Mouse (Mus musculus) stomach, postnatal 0 days (tissue): Measurements from ENCODE around the gene Chrna1. TPM values are rescaled to one million over a fixed set of nuclear protein-coding genes. Genes with fewer than 3 reads are reported as not detected.
"Not testable (repeated sequence)": the region's sequence is repeated elsewhere in the genome, so short reads cannot be mapped to it uniquely, and the experiment has no call there.

Experiments used
- ATAC-seq: fragments of 200-750 bp; cut with Nextera tagmentation; 2 replicates; pipeline ENCODE4 v1.8.0; 2017; ENCODE audit not compliant: low FRiP score, low TSS enrichment
- DNase-seq: peaks from one replicate; pipeline ENCODE4 v3.0.0-alpha.2; 2016; ENCODE audit warnings: low spot score
- H3K27ac ChIP-seq: fragments of 300-500 bp; sonication (generic); replicated peaks from 2 replicates; pipeline ENCODE4 v1.5.1; 2014; ENCODE audit warnings: mild to moderate bottlenecking, control low read depth
- H3K27me3 ChIP-seq: fragments of 300-500 bp; sonication (generic); 2 replicates; pipeline ENCODE4 v1.6.1; 2014; ENCODE audit warnings: low read length; ENCODE audit not compliant: control insufficient read depth, insufficient read depth
- H3K36me3 ChIP-seq: fragments of 300-500 bp; sonication (generic); 2 replicates; pipeline ENCODE4 v1.6.1; 2014; ENCODE audit warnings: low read length, mixed read lengths; ENCODE audit not compliant: control insufficient read depth, insufficient read depth
- H3K4me1 ChIP-seq: fragments of 300-500 bp; sonication (generic); replicated peaks from 2 replicates; pipeline ENCODE4 v1.6.1; 2014; ENCODE audit warnings: antibody characterized with exemption; ENCODE audit not compliant: control insufficient read depth, insufficient read depth
- H3K4me2 ChIP-seq: fragments of 300-500 bp; sonication (generic); replicated peaks from 2 replicates; pipeline ENCODE4 v1.6.1; 2014; ENCODE audit warnings: low read depth, mild to moderate bottlenecking, control low read depth, moderate library complexity
- H3K4me3 ChIP-seq: fragments of 300-500 bp; sonication (generic); 2 replicates; pipeline ENCODE4 v1.5.1; 2014; ENCODE audit warnings: low read depth, low read length, control low read depth
- H3K9ac ChIP-seq: fragments of 300-500 bp; sonication (generic); 2 replicates; pipeline ENCODE4 v1.6.1; 2014; ENCODE audit warnings: mild to moderate bottlenecking, low read length, control low read depth, mixed read lengths
- H3K9me3 ChIP-seq: fragments of 300-500 bp; sonication (generic); 2 replicates; pipeline ENCODE4 v1.6.1; 2016; ENCODE audit warnings: low read length; ENCODE audit not compliant: control insufficient read depth
- CTCF ChIP-seq: IDR thresholded peaks from 2 replicates; pipeline ENCODE4 v1.5.1; 2016; ENCODE audit warnings: antibody characterized with exemption, low read depth, mild to moderate bottlenecking, moderate library complexity
- EP300 ChIP-seq: optimal IDR thresholded peaks from 2 replicates; pipeline ENCODE3; 2016; ENCODE audit warnings: antibody characterized with exemption
- WGBS: fragments of 180-500 bp; shearing (Covaris S2); extraction: QIAGEN DNeasy Blood & Tissue Kit; methylation state at CpG from one replicate; pipeline ENCODE4 v1.1.7; 2014; 5-methylcytosine and 5-hydroxymethylcytosine counted together
- polyA plus RNA-seq: library from polyadenylated mRNA; unstranded; fragments of >200 nt; fragmentation: Nextera tagmentation; extraction: Ambion mirVana; gene quantifications from 2 replicates; pipeline ENCODE4 v1.2.1, GENCODE M21; 2015

Chrna1 gene
- polyA plus RNA-seq, 1 experiment from 2014 or later: 0.59 TPM

- Histone ChIP-seq H3K9me3 (no peaks in the 10 kb centered on the region), H3K4me2 (peak overlapping the region; percentile 62), H3K27me3 (no peaks in the 10 kb centered on the region), H3K9ac (no peak overlapping the region), H3K27ac (no peak overlapping the region), H3K4me3 (peak overlapping the region; percentile 24; the same call in 1 of the 2 replicates), H3K4me1 (no peaks in the 10 kb centered on the region), H3K36me3 (no peaks in the 10 kb centered on the region)
- WGBS: 43% methylated on average over 7 of the region's 7 CpGs
- DNase-seq (no peak), ATAC-seq (no peak)
- TF ChIP-seq CTCF (no peak), EP300 (no peak)
Measured at GRCm38 (mm10) chr2:73560445-73560844, 19.7 kb downstream of the Chrna1 start.

- 71% methylated on average over 8 of the region's 8 CpGs for WGBS
- ATAC-seq: no peak
Measured at GRCm38 (mm10) chr2:73557956-73558355, 22.2 kb downstream of the Chrna1 start.

DNA sequence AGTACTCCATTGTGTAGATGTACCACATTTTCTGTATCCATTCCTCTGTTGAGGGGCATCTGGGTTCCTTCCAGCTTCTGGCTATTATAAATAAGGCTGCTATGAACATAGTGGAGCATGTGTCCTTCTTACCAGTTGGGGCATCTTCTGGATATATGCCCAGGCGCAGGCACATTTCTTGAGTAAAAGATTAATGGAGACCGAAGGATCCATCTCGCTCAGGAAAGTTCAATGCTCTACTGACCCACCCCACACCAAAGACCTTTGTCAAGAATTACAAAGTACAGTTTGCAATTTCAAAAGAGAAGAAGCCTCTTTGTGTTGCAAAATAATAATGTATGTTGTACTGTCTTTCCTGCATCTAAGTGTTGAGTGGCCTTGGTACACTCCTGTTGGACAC lies 23.1 kb downstream of the Chrna1 start:
- DNase-seq, H3K4me2 ChIP-seq, H3K9ac ChIP-seq, H3K36me3 ChIP-seq, H3K4me1 ChIP-seq, H3K4me3 ChIP-seq, H3K9me3 ChIP-seq, H3K27ac ChIP-seq, ATAC-seq, H3K27me3 ChIP-seq: not testable (repeated sequence)
- WGBS: 88% methylated on average over 3 of the region's 3 CpGs

More at GRCm38 (mm10) chr2:73557956-73558355, 22.2 kb downstream of the Chrna1 start:
- no peaks in the 10 kb centered on the region for H3K4me1 ChIP-seq
- H3K27me3 ChIP-seq: no peaks in the 10 kb centered on the region
- TF ChIP-seq CTCF: no peak
- TF ChIP-seq EP300: no peak
- DNase-seq: no peak
- no peak overlapping the region for H3K9ac ChIP-seq
- H3K36me3 ChIP-seq: no peaks in the 10 kb centered on the region
- H3K4me3 ChIP-seq: no peak overlapping the region
- H3K27ac ChIP-seq: no peak overlapping the region
- no peaks in the 10 kb centered on the region for H3K9me3 ChIP-seq
- H3K4me2 ChIP-seq: no peak overlapping the region

- Histone ChIP-seq H3K4me3 (no peak overlapping the region), H3K36me3 (no peaks in the 10 kb centered on the region), H3K9ac (no peak overlapping the region), H3K27me3 (no peaks in the 10 kb centered on the region), H3K4me1 (no peaks in the 10 kb centered on the region), H3K9me3 (no peaks in the 10 kb centered on the region), H3K27ac (no peak overlapping the region), H3K4me2 (no peak overlapping the region)
- 79% methylated on average over 3 of the region's 3 CpGs for WGBS
- no peak for ATAC-seq
- no peak for DNase-seq
- TF ChIP-seq EP300 (no peak), CTCF (no peak)
Measured at GRCm38 (mm10) chr2:73554389-73554788, 25.7 kb downstream of the Chrna1 start.

GRCm38 (mm10) chr2:73552926-73553325 lies 27.2 kb downstream of the Chrna1 start:
- TF ChIP-seq CTCF (no peak), EP300 (no peak)

GRCm38 (mm10) chr2:73550725-73551124 lies 29.4 kb downstream of the Chrna1 start:
- 11% methylated on average over 6 of the region's 6 CpGs for WGBS
- no peak overlapping the region for H3K4me3 ChIP-seq
- ATAC-seq: no peak

More at GRCm38 (mm10) chr2:73552926-73553325, 27.2 kb downstream of the Chrna1 start:
- Histone ChIP-seq H3K9me3 (no peaks in the 10 kb centered on the region), H3K27ac (no peak overlapping the region), H3K36me3 (no peaks in the 10 kb centered on the region), H3K4me3 (no peak overlapping the region), H3K9ac (no peak overlapping the region), H3K27me3 (no peaks in the 10 kb centered on the region), H3K4me2 (no peak overlapping the region), H3K4me1 (no peaks in the 10 kb centered on the region)
- WGBS: 50% methylated on average over 3 of the region's 3 CpGs
- DNase-seq (no peak), ATAC-seq (no peak)

More at GRCm38 (mm10) chr2:73550725-73551124, 29.4 kb downstream of the Chrna1 start:
- Histone ChIP-seq H3K9ac (no peak overlapping the region), H3K4me1 (no peaks in the 10 kb centered on the region), H3K27me3 (no peaks in the 10 kb centered on the region), H3K4me2 (peak overlapping the region; percentile 19; the same call in 1 of the 2 replicates), H3K27ac (no peak overlapping the region), H3K9me3 (no peaks in the 10 kb centered on the region), H3K36me3 (no peaks in the 10 kb centered on the region)
- no peak for TF ChIP-seq EP300
- TF ChIP-seq CTCF: peak; percentile 82
- DNase-seq: no peak
